Mouse (Mus musculus) spleen, postnatal 4 days (tissue): ENCODE results near the gene Stradb.
A peak's percentile ranks its signal among the peaks of the same experiment; 100 is the strongest.

Source experiments
- DNase-seq, 2 experiments: peaks; one replicate each; pipeline ENCODE4 v3.0.0; 2022; ENCODE audit warnings: low spot score in 2 of 2

The Stradb gene

DNA sequence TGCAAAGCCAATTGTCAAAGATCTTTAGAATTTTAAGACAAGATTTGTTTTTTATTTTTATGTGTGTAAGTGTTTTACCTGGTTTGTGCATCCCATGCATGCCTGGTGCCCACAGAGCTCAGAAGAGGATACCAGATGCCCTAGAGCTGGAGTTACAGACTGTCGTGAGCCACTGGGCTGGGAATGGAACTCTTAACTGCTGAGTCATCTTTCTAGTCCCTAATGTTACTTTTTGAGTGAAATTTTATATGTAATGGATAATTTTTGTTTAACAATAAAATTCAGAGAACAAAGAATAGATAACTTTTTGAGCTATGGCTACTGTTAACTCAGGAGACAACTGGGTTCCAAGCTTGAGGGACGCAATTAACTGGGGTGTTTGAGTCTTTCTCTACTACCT lies 13.6 kb upstream of the Stradb start:
- no peak for DNase-seq

DNA sequence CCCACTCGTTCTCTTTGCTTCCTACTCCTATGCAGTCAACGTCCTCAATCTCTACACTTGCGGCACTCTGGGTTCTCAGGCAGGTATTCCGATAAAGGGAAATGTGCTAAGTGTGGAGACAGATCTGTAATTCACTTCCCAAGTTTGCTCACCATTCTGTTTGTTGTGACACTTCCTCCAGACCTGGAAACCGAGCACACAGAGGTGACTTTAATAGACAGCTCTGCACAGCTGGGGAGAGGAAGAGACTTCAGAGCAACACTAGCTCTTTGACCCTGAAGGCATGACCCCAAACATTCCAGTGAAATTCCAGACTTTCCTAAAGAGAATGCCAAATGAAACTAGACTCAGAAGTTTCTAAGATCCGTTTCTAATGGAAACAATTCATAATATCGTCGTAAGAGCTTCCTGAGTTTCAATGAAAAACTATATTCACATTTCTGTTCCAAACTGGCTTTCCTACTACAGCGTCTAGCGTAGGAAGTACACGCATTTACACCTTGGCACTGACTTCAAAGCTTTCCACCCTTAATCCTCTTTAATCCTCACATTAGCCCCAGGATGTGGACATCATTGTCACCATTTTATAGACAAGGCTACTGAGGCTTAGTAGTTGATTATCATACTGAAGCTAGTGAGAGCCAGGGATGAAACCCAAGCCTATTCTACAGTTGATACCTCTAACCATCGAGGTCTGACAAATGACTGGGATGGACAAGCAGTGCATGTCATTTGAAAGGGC lies 12.0 kb upstream of the Stradb start:
- DNase-seq = peak in 1 of 2 experiments; percentile 60

DNA sequence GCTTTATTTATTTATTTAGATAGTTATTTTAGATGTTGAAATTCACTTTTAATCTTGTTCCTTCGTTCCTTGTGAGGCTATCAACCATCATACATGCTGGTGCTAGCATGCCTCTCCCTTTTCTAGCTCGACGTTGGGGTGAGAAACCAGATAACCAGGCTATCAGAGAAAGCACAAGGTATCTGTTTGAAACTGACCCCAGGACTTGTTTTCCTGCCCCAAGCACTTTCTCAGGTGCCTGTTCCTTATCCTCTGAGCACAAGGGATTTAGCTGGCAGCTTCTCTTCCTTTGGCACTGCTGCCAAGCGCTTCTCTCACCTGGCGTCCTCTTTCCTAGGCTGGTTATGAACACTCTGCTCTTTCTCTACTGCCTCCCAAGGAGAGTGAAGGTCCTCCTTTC lies 10.9 kb upstream of the Stradb start:
- peak in 1 of 2 experiments; percentile 60 for DNase-seq

DNA sequence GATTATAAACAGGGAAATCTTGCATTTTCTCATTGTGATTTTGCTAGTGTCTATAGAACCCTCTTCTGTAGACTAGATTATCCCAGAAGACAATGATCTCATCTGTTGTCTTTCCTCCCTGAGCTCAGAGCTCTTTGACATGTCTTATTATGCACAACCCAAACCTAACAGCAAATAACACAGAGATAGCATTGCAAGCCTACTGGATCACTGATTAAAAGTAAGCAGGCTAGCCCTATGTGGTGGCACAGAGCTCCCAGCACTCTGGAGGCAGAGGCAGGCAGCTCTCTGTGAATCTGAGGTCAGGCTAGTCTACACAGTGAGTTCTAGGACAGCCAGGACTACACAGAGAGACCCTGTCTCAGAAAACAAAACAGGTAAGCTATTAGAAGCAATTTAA lies 10.5 kb upstream of the Stradb start:
- DNase-seq = no peak

DNA sequence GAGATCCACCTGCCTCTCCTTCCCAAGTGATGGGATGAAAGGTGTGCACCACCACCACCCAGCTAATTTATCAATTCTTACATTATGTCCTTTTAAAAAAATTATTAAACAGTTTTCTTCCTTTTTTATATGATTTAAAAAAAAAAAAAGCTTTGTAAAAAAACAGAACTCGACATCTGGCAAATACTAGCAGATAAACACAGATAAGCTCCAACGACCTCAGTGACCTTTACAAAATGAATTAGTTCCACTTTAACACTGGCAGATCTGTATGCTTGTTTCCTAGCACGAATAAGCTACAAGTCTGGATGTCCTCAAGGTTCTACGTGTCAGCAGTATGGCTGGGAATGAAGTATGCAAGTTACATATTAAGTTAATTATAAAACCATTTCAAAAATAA lies 5.8 kb upstream of the Stradb start:
- no peak for DNase-seq

DNA sequence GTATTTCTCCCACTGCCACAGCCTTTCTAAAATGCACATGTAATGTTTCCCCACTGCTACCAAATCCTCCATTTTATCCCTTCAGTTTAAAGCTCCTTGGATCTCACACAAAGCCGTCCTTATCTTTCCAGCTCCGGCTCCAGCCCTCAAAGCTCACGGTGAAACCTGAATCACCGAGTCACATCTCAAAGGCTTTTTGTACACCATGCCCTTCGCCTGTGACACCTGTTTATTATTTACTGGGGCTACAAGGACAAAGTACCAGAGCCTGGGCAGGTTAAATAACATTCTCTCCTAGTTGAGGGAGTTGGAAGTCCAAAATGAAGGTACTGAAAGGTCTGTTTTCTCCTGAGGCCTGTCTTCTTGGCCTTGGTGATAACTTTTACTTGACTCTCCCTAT lies 3.3 kb upstream of the Stradb start:
- no peak for DNase-seq

DNA sequence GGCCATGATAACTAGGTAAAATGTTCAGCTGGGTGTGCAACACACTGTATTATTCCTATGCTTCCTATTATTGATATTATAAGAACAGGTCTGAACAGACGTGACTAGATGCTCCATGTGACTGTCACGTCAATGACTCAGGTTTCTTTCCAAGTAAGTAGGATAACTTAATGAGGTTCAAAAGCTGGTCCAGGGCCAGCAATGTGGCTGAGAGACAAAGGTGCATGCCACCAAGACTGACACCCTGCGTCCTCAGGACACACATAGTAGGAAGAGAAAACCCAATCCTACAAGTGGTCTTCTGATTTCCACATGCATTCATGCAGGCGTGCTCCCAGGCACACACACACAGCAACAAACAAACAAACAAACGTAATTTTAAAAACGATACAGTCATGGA lies 2.2 kb upstream of the Stradb start:
- DNase-seq = peak in 1 of 2 experiments; percentile 36

GRCm38 (mm10) chr1:58972851-58973365 lies 414 bp upstream of the Stradb start:
- no peak for DNase-seq

- DNase-seq = no peak
These were observed 9.0 kb downstream of the Stradb start for GRCm38 (mm10) chr1:58982276-58982675.

DNA sequence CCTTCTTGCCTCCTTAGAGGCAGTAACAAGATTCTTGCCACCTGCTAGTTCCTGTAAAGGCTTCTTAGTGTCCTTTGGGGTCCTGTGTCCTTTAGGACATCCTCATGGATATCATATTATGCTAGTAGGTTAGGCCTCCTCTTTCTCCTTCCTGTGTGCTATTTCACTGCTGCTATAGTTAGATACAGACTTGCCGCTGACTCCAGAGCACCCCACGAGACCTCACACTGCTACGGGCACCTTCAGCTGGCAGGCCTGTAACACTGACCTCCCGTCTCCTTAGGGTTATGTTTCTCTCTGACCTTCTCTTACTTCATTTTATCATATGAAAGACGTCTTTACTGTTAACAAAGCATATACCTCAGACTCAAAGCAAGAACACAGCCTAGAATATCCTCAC lies 11.3 kb downstream of the Stradb start:
- no peak for DNase-seq

- DNase-seq = no peak
These were observed 19.8 kb downstream of the Stradb start for GRCm38 (mm10) chr1:58993144-58993543.

DNA sequence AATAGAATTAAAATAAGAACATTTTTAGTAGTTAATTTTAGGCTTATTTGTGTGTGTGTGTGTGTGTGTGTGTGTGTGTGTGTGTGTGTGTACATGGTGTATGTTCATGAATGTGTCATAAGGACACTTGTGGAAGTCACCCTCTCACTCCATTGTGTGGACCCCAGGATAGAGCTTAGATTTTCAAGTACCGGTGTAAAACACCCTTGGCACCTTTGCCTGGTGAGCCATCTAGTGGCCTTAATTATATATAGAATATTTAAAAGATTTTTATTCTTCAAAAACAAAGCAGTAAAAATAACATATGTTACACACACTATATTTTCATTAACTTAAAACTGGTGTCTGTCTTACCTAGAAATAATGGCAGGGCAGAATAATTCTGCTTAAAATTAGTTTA lies 20.4 kb downstream of the Stradb start:
- DNase-seq = no peak

DNA sequence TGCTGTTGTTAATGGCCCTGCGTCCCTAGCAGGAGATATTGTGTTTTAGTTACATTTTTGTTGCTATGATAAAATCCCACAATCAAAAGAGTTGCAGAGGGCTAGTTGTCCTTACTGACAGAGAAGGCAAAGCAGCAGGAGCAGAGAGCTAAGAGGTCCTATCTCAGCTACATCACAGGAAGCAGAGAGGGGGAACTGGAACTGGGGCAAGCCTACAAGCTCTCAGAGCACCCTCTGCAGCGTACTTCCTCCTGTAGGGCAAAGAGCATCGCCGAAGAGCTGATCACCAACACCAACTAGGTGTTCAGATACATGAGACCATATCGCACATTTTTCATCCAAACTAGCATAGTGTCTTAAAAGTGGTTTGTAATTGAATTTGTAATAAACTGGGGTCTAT lies 22.0 kb downstream of the Stradb start:
- DNase-seq = no peak

DNA sequence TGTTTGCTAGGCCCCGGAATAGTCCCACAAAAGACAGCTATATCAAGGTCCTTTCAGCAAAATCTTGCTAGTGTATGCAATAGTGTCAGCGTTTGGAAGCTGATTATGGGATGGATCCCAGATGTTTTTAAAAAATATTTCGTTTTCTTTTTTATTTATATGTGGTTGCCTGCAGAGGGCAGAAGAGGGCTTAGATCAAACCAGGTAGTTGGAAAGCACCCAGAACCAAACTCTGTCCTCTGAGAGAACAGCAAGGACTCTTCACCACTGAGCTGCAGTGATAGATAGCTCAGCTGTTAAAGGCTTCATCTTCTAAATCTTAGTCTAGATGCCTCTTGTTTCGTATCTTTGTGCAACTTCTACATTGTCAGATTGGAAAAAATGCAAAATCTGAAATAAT lies 35.9 kb downstream of the Stradb start:
- no peak for DNase-seq

DNA sequence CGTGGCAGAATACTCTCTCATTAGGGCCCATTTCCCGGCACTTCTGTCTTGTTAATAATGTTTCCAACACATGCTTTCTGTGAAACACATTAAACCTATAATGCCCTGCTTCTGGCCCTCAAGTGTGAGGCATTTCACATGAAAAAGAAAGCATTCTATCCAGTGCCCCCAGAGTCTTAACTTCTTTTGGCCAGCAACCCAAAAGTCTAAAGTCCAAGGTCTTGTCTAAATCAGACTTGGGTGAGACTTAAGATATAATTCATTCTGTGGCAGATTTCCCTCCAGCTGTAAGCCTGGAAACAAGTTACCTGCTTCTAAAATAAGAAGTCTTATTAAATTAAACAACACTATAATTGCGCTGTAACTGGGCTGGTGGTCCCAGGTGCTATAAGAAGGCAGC lies 48.2 kb downstream of the Stradb start:
- DNase-seq = no peak

DNA sequence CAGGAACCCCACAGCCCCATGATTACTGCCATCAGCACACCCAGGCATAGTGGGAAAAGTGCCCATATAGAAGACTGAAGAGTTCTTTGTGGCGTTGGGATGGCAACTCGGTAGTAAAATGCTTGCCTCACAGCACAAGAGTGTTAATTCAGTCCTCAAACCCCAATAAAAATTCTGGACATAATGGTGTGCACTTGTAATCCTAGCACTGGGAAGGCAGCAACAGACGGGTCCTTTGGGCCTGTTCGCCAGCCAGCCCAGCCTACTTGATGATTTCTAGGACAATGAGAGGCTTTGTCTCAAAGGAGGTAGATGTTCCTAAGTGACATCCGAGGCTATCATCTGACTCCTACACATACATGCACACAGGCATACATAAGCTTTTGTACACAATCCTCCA lies 64.4 kb downstream of the Stradb start:
- DNase-seq = no peak
